ENCODE assay signal across 8 mouse cellular contexts in the genomic region with DNA sequence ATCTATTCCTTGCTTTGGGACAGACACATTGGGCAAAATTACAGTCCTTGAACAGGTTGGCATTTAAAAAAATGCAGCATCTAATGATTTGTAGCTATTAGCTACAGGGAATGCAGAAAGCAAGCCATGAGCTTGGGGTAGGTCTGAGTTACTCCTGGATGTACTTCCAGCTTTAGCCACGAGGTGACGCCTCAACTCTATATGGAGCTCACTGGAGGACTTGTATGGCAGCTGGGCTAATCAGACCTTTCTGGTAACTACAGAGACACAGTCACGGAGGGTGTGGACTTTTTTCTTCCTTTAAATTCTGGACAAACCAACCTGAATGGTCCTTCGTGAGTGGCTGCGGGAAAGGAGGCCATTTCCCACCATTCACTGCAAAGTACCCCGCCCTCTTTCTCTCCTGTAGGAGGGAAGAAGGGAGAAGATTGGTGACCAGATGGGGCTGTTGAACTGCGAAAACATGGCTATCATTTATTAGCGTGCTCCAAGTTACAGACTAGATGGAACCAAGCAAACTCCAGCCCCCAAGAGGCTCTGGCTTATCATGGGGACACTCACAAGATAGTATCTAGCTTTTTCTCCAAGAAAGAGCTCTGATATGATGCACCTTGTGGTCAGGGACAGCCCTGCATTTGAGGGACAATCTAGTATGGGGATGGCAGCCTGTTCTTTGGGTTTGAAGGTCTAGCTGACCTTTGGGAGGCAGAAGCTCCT. TPM values are rescaled to one million over a fixed set of nuclear protein-coding genes. Genes with fewer than 3 reads are reported as not detected.
DNase-seq lines count a peak whose midpoint lies in the region; ATAC-seq and TF ChIP-seq lines count a peak whose summit lies in the region.

No protein-coding gene starts in this region.

- H3K27ac ChIP-seq in hindbrain, postnatal 0 days = no peak overlapping the region

- H3K4me1 ChIP-seq in hindbrain, postnatal 0 days (ENCODE audit: insufficient read depth, low read length) = no peaks in the 10 kb centered on the region

- H3K36me3 ChIP-seq in hindbrain, postnatal 0 days (ENCODE audit: insufficient read depth, low read length) = no peaks in the 10 kb centered on the region

- H3K4me3 ChIP-seq in hindbrain, postnatal 0 days (ENCODE audit: low read length) = peak overlapping the region; percentile 6; the same call in 1 of the 2 replicates

- WGBS in hindbrain, postnatal 0 days = 20% methylated on average over 8 of the region's 8 CpGs

- H3K9me3 ChIP-seq in hindbrain, postnatal 0 days (ENCODE audit: low read length) = no peaks in the 10 kb centered on the region

- H3K27me3 ChIP-seq in hindbrain, postnatal 0 days (ENCODE audit: insufficient read depth, low read length) = no peaks in the 10 kb centered on the region

- peak; percentile 99 for TF ChIP-seq CTCF in hindbrain, postnatal 0 days (IDR thresholded peaks at IDR 0.05; ENCODE audit: low read depth)

- ATAC-seq in common myeloid progenitor, adult 5-6 weeks (replicated peaks; ENCODE audit: low read depth, poor library complexity, severe bottlenecking) = peak; percentile 99
- ATAC-seq in hindbrain, postnatal 0 days = peak; percentile 90
- peak; percentile 98 for ATAC-seq in megakaryocyte-erythroid progenitor cell, adult 5-6 weeks (replicated peaks; ENCODE audit: low FRiP score, low TSS enrichment, poor library complexity, severe bottlenecking)

- H3K4me2 ChIP-seq in hindbrain, postnatal 0 days (ENCODE audit: low read depth, low read length) = peak overlapping the region; percentile 38

- DNase-seq in adipocyte (ENCODE audit: low spot score) = peak; percentile 94
- DNase-seq in gastrocnemius, postnatal 10 days = peak; percentile 82
- DNase-seq in hindbrain, postnatal 0 days (ENCODE audit: low spot score) = peak; percentile 93
- peak; percentile 67 for DNase-seq in left cerebral cortex, adult 11 months (ENCODE audit: low spot score)
- peak; percentile 73 for DNase-seq in skeletal muscle tissue, adult 2 months (ENCODE audit: low read depth, low spot score)
- peak; percentile 38 for DNase-seq in yolk sac, embryonic 10.5 days (ENCODE audit: low spot score)

- H3K9ac ChIP-seq in hindbrain, postnatal 0 days (replicated peaks; ENCODE audit: low read length) = no peak overlapping the region

RNA-seq across cellular contexts. Expression of gene 1810046K07Rik, which starts 6.7 kb away (rescaled TPM):
- not detected in 2 replicates for total RNA-seq in common myeloid progenitor, adult 5-6 weeks (2017)
- total RNA-seq in gastrocnemius, postnatal 10 days (2021) = not detected
- not detected in 2 replicates for total RNA-seq in hindbrain, postnatal 0 days (2014; rRNA removed)
- not detected in 2 replicates for polyA plus RNA-seq in hindbrain, postnatal 0 days (2015; fragmentation: Nextera tagmentation; extraction: Ambion mirVana)
- total RNA-seq in megakaryocyte-erythroid progenitor cell, adult 5-6 weeks (2014; fragmentation: Nextera tagmentation) = not detected in 2 replicates
- total RNA-seq in megakaryocyte-erythroid progenitor cell, adult 5-6 weeks (2017) = not detected in 2 replicates

RNA-seq across cellular contexts. Expression of gene Colca2, which starts 57.1 kb away (rescaled TPM):
- 2.1 TPM in 1 of 2 replicates, not detected in the other for total RNA-seq in common myeloid progenitor, adult 5-6 weeks (2017)
- total RNA-seq in gastrocnemius, postnatal 10 days (2021) = 1 to 10 TPM; 1.3 to 1.6 TPM
- 1.3 and 1.4 TPM in 2 replicates for total RNA-seq in hindbrain, postnatal 0 days (2014; rRNA removed)
- 1.2 and 1.6 TPM in 2 replicates for polyA plus RNA-seq in hindbrain, postnatal 0 days (2015; fragmentation: Nextera tagmentation; extraction: Ambion mirVana)
- total RNA-seq in megakaryocyte-erythroid progenitor cell, adult 5-6 weeks (2014; fragmentation: Nextera tagmentation) = 0.55 TPM in 1 of 2 replicates, not detected in the other
- 0.65 TPM in 1 of 2 replicates, not detected in the other for total RNA-seq in megakaryocyte-erythroid progenitor cell, adult 5-6 weeks (2017)

Comparison
In these comparisons a context has a peak if more than half of its experiments do, and no peak if none do; other contexts are left out.
1. DNase-seq: peak in every context shown above with its lines; median percentile 94 in adipocyte; 93 in hindbrain, postnatal 0 days; 82 in gastrocnemius, postnatal 10 days; 73 in skeletal muscle tissue, adult 2 months; 67 in left cerebral cortex, adult 11 months; 38 in yolk sac, embryonic 10.5 days.